In the genomic region with DNA sequence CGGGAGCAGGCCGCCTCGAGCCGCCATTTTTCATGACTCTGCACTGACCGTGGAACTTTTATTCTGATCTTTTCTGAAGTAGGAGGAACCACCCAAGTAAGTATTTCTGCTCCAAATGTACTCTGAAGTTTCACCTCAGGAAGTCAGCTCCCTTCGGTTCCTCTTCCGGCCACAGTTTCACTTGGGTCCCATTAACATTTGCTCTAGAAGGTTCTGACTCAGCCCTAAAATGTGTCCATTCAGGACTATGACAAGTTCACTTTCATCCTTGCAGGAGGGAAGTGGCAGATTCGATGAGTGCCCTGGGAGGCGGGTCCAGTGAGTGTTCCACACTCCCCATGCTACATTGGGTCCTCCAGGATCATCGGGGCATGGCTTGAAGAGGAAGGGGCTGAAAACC, we compare ENCODE assay signal across 15 mouse cellular contexts.
DNase-seq lines count a peak whose midpoint lies in the region; ATAC-seq and TF ChIP-seq lines count a peak whose summit lies in the region.
"Had no signal": no experiment of that assay in that cellular context is flagged by ENCODE, and none has a peak within 500 bp of the region (broad histone marks: within the 10 kb centered on the region; RNA-seq: fewer than 3 reads in every experiment).

No protein-coding gene starts in this region.

- peaks cover 22% of the 10 kb centered on the region for H3K4me1 ChIP-seq in bone marrow macrophage, adult 2 months (ENCODE audit: control insufficient read depth, insufficient read depth, low read length)
- no peaks in the 10 kb centered on the region for H3K4me1 ChIP-seq in forebrain, embryonic 10.5 days
- H3K4me1 ChIP-seq: limb, embryonic 12.5 days had no signal

- no peak for TF ChIP-seq POLR2A in bone marrow macrophage, adult 2 months (IDR thresholded peaks at IDR 0.05; ENCODE audit: borderline replicate concordance, low read depth, low read length)

- H3K4me3 ChIP-seq in bone marrow macrophage, adult 2 months (ENCODE audit: insufficient read depth, low read length) = peak overlapping the region; percentile 12; the same call in 1 of the 2 replicates
- no peak overlapping the region for H3K4me3 ChIP-seq in forebrain, embryonic 10.5 days
- H3K4me3 ChIP-seq: left cerebral cortex, adult 2 months; limb, embryonic 12.5 days; myocyte had no signal

- H3K36me3 ChIP-seq in forebrain, embryonic 10.5 days (replicated peaks) = no peaks in the 10 kb centered on the region
- H3K36me3 ChIP-seq: limb, embryonic 12.5 days had no signal

- H3K27ac ChIP-seq in bone marrow macrophage, adult 2 months (ENCODE audit: insufficient read depth, low read depth, low read length) = peak overlapping the region; percentile 82
- no peak overlapping the region for H3K27ac ChIP-seq in forebrain, embryonic 10.5 days
- H3K27ac ChIP-seq: left cerebral cortex, adult 2 months; limb, embryonic 12.5 days had no signal

- peaks cover 52% of the 10 kb centered on the region for H3K27me3 ChIP-seq in forebrain, embryonic 10.5 days (ENCODE audit: poor library complexity, severe bottlenecking)

- no peak for TF ChIP-seq CTCF in bone marrow macrophage, adult 2 months (IDR thresholded peaks at IDR 0.05; ENCODE audit: low read depth, low read length)

- H3K9me3 ChIP-seq in forebrain, embryonic 10.5 days = no peaks in the 10 kb centered on the region
- H3K9me3 ChIP-seq: limb, embryonic 12.5 days had no signal

- WGBS in forebrain, embryonic 10.5 days = 92% methylated on average over 10 of the region's 10 CpGs

- ATAC-seq in megakaryocyte progenitor cell, adult 5-6 weeks (replicated peaks; ENCODE audit: poor library complexity) = peak; percentile 73
- ATAC-seq: CD4-positive, CD25-positive, alpha-beta regulatory T cell, adult 4 months had no signal

- peak; percentile 32 for DNase-seq in layer of hippocampus, adult 9-11 months
- DNase-seq in layer of hippocampus, adult 18-20 months (ENCODE audit: low spot score in 2 of 2) = no peak
- DNase-seq in B cell, adult 2 months = peak; percentile 30 to 37
- no peak for DNase-seq in forebrain, embryonic 10.5 days (ENCODE audit: extremely low spot score, low spot score)
- DNase-seq in urinary bladder, postnatal 4 days (ENCODE audit: low spot score in 2 of 2) = no peak
- DNase-seq: adrenal gland, postnatal 25 days; cerebellum, postnatal 36 days; kidney, adult 9 months; lung, embryonic 14.5 days had no signal

Comparison
In these comparisons a context has a peak if more than half of its experiments do, and no peak if none do; other contexts are left out.
1. DNase-seq: peak in layer of hippocampus, adult 9-11 months (single experiment) and B cell, adult 2 months (2 of 2); none in layer of hippocampus, adult 18-20 months (0 of 2), forebrain, embryonic 10.5 days (single experiment) and urinary bladder, postnatal 4 days (0 of 2).